Mouse (Mus musculus): ENCODE results near the gene Dnajc8.
"Not testable (repeated sequence)": the region's sequence is repeated elsewhere in the genome, so short reads cannot be mapped to it uniquely, and the experiment has no call there.

Gene Dnajc8

DNA sequence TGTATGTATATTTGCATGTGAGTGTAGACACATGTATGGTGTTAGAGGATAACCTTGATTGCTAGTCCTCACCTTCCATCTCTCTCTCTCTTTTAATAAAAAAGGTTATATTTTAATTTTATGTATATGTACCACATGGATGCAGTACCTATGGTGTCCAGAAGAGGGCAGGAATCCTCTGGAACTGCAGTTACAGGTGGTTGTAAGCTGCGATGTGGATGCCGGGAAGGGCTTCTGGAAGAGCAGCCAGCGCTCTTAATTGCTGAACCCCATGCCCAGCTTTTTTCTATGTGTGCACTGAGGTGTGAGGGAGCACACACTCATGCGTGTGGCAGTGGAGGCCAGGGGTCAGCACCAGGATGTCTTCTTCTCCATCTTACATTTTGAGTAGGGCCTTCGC, 33.8 kb downstream of the Dnajc8 start:
- no peak for DNase-seq

DNA sequence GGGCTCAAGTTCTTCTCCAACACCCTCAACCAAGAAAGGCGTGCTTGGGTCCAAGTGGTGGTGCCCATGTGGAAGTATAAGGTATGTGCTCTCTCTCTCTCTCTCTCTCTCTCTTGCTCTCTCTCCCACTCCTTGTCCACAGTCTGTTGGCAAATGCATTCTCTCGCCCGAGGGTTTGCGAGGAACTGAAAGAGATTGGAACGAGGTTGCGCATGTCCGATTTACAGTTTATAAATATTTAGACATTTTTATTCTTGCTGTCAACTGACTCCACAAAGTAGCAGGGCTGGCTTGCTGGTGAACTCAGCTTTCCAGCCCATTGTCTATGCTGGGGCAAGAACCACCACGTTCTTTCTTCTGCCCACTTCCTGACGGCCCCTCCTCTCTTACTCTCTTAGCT, 35.8 kb downstream of the Dnajc8 start:
- DNase-seq = no peak

DNA sequence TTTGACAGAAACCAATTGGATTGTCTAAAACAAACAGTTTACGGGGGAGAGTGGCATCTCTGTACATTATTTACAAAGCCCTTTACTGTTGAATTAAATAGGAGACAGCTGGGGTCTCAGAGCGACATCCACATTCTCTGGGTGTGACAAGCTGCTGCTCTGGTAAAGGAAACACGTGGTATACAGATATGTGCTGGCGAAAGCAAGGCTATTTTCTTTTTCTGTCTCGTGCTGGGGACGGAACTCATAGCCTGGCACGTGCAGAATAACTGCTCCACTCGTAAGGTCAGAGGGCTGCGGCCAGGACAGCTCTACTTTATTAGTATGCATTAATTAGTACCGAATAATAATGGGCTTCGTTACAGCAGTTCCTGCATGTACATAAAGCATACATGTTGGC, 38.0 kb downstream of the Dnajc8 start:
- DNase-seq = no peak

DNA sequence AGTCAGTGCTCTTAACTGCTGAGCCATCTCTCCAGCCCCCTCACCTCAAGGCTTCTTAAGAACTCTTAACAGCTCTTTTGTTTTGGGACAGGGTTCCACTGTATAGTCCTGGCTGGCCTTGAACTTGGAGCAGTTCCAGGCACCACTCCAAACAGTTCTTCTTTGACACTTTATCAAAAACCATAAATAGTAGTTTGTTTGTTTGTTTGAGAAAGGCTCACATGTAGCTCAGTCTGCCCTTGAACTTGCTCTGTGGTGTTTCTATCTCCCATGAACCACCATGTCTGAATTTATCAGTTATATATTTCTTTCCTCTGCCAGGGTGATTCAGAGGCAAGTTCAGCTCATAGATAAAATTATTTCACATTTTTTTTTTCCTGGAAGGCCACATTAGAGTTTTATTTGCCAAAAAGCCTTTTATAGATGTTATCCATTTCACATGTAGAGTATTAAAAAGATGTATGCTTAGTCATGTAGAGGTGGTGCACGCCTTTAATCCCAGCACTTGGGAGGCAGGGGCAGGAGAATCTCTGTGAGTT, 39.5 kb downstream of the Dnajc8 start:
- no peak for DNase-seq

DNA sequence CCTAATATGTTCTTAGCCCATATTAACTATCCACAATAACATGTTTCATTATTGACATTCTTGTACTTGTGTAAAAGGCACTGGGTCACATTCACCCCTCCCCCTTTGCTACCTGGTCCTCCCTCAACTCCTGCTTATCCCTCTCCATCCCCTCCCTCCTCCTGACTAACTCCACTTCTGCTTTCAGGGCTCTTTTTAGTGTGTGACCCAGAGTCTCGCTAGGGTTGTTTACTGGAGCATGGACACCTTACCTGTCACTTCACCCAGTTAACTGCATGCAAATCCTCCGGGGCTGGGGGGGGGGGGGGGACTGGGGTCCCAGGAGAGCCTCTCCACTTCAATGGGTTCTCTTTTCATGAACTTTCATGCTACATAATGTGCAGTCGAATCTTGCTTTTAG, 48.4 kb downstream of the Dnajc8 start:
- DNase-seq = no peak

DNA sequence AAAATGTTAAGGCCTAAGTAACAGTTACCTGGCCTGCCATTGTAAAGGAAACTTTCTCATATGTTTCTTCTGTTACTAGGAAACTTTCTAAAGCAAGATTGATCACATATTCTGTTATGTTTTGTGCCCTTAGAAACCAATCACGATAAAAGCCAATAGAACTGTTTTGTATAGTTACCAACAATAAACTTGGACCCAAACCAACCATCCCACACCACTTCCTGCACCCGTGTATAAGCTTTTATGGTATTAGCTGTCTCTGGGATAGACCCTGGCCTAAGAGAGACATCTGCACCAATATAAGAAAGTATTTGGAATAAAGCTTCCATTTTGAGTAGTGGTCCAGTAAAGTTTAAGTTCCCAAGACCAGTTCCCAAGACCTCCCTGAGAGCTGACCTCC, 49.6 kb downstream of the Dnajc8 start:
- no peak for DNase-seq

DNA sequence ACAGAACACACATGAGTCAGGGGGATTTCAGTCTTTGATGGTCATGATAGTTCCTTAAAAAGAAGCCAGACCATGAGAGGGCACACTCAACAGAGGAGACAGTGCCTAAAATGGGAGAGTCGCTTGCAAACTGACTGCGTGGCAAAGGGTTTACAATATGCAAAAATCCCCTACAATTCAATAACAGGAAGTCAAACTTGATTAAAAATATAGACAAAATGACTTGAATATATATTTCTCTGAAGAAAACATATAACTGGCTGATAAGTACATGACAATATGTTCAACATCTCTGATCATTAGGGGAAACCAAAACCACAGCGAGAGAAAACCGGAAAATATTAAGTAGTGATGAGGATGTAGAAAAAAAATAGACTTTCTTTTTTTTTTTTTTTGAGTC, 50.9 kb downstream of the Dnajc8 start:
- no peak for DNase-seq

DNA sequence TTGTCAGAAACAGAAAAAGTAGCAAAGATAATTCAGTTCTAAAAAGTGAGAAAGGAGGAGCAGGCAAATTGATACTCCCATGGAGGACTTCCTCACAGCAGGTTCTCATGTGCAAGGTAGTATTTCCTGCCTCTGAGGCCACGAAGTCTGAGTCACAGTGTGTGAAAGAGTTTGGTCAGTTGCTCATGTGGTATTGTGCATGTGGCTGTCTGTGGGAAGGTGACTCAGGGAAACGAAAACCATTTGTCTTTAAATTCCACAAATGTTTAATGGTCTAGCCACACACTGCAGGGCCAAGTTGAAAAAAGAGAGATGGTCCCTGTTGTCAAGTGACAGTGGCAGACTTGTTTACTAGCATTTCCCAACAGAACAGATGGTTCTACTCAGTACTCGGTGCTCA, 53.2 kb downstream of the Dnajc8 start:
- DNase-seq = no peak

DNA sequence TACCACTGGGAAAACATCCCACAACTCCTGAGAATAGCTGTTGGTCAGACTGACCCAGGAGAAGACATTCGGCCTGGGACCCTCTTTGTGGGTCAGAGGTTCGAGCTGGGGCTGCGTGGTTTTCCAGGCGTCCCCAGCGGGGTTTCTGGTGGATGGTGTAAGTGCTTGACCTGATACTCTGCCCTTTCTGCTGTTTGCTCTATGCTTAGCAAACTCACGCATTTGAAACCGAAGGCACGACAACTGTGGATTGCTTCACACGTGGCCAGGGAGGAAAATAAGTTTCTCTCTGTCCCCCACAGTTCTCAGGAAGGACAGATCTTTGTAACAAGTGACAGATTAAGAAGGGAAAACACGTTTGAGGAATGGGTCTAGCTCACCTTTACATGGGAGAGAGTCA, 55.3 kb downstream of the Dnajc8 start:
- DNase-seq = no peak

DNA sequence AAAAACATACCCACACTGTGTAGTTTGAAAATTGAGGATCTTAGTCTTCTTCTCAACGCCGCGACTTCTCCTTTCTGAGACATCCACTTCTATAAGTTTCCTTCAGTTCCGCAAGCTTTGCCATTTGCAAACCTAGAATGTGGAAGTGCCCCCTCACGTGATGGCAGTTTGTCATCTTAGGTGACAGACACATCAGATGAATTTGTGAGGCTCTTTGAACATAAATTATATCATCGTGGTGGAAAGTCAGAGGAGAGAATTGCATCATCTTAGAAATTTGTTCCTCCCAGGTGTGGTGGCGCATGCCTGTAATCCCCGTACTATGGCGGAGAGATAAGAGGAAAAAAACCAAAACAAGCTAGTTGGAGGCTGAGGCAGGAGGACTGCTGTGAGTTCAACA, 57.6 kb downstream of the Dnajc8 start:
- no peak for DNase-seq

DNA sequence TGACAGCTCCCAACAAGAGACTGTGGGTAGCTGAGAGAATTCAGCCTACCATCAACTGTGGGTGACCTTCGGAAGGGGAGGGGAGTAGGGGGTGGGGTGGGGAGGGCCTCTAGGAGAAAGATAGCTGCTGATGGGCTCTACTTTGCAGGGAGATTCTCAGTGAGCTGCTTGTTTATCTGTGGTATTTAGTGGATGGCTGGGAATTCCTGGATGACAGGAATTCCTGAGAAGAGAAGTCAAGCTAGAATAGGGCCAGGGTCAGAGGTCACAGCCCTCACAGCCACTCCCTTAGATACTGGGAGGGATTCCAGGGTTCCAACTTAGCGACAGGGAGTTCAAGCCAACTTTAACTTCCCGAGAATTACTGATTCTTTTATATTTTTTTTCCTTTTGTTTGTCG, 58.8 kb downstream of the Dnajc8 start:
- DNase-seq = no peak

DNA sequence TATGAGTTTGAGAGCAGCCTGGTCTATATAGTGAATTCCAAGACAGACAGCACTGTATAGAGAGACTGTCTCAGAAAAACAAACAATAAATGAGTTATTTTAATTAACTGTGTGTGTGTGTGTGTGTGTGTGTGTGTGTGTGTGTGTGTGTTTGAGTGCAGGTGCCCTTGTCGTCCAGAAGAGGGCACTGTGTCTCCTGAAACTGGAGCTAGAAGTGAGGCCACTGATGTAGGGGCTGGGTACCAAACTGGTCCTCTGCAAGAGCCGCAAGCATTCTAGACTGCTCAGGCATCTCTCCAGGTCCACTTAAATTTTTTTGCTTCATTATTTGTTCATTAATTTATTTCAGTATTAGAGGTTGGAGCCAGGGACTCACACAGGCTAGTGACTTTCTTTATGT, 63.5 kb downstream of the Dnajc8 start:
- no peak for DNase-seq

DNA sequence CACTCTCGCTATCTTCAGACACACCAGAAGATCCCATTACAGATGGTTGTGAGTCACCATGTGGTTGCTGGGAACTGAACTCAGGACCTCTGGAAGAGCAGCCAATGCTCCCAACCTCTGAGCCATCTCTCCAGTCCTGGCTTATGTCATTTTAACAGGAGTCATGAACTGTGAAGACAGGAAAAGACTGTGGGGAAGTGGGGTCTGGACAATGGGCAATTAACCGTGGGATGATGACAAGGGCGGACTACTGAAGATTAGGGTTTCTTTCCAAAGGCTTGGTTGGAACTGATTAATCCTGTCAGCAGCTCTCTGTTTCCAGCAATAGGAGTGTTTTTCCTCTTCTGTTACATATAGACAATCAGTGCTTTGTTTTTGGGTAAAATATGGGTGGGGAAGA, 64.4 kb downstream of the Dnajc8 start:
- DNase-seq = no peak

DNA sequence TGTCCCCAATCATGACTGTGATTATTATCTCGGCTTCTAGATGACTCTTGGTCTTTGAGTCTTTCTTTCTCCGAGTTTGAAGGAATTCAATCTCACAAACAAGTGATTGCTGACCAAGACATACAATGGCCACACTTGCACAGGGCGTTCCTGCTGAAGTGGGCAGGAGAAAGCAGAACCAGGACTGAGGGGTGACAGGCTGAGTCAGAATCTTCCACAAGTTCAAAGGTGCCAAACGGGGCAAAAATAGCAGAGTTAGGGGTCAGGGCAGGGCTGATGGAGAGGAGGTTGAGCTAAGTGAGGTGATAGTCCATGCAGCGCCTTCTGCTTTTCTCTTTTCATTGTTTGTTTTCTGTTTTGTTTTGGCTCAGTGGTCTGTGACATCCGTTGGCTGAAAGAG, 65.1 kb downstream of the Dnajc8 start:
- DNase-seq = no peak

DNA sequence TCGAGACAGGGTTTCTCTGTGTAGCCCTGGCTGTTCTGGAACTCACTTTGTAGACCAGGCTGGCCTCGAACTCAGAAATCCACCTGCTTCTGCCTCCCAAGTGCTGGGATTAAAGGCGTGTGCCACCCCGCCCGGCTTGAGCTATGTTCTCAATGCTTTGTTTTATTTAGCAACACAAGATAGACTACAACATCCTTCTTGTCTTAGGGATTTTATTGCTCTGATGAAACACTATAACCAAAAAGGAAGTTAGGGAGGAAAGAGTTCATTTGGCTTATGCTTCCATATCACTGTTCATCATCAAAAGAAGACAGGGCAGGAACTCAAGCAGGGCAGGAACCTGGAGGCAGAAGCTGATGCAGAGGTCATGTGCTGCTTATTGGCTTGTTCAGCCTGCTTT, 65.9 kb downstream of the Dnajc8 start:
- DNase-seq = not testable (repeated sequence)

Measured in kidney, adult 8-10 months (tissue).